11 mouse cellular contexts compared by ENCODE assay signal in the genomic region with DNA sequence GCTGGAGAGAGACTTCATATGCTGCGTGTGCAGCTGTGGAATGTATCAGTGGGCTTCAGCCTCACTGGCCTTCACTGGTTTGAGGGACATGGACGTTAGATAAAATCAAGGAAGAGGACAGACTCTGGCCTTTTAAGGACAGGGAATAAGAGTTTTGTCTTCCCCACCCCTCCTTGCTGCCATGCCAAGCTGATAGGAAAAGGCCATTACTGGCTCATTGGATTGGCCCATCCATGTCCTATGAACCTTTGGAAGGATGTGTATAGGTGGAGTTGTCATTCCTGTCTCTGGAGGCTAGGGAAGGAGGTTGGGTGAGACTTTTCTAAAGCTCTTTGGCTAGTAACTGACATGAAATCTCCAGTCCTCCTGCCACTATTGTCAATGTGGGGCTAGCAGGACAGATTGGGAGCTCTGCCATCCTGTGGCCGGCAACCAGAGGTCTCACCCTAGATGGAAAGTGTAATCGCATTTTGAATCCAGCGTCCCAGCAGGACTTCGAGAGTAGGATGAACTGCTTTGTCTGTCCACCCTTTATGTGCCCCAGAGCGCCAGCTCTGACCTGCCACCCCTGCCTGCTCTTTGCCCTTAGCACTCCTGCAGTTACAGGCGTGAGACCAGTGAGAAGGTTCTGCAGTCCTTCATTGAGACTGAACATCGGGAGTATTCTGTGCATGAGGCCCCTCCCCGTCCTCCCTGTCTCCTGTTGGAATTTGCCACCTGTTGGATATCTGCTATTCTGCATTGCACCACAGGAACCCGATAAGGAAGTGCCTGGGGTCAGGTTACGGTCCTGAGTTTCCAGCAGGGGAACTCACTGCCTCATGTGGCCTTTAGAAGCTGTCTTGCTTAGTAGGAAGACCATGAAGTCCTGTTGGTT.
DNase-seq lines count a peak whose midpoint lies in the region; ATAC-seq lines count a peak whose summit lies in the region.
"Had no signal": no experiment of that assay in that cellular context is flagged by ENCODE, and none has a peak within 500 bp of the region (broad histone marks: within the 10 kb centered on the region; RNA-seq: fewer than 3 reads in every experiment).

No protein-coding gene starts in this region.

- no peak; the same call in 1 of the 2 replicates for ATAC-seq in heart, embryonic 11.5 days (replicated peaks; ENCODE audit: insufficient number of reproducible peaks, low FRiP score, low TSS enrichment)
- ATAC-seq in intestine, embryonic 15.5 days = peak; percentile 84
- ATAC-seq in megakaryocyte progenitor cell, adult 5-6 weeks (replicated peaks; ENCODE audit: poor library complexity) = peak; percentile 76
- ATAC-seq in forebrain, embryonic 16.5 days = no peak
- no peak; the same call in 1 of the 2 replicates for ATAC-seq in megakaryocyte, adult 5-6 weeks (ENCODE audit: poor library complexity, severe bottlenecking)

- peak; percentile 87 for DNase-seq in heart, embryonic 10.5 days (ENCODE audit: low spot score)
- DNase-seq in R1 (ENCODE audit: low read depth, low spot score) = peak; percentile 83
- no peak for DNase-seq in adrenal gland, adult 18-20 months (ENCODE audit: low spot score in 2 of 2)
- DNase-seq: cerebellum, postnatal 25 days had no signal

- H3K4me3 ChIP-seq in heart, embryonic 10.5 days = no peak overlapping the region
- no peak overlapping the region for H3K4me3 ChIP-seq in heart, embryonic 11.5 days (ENCODE audit: low read depth, low read length)
- no peak overlapping the region for H3K4me3 ChIP-seq in intestine, embryonic 15.5 days (replicated peaks)
- no peak overlapping the region for H3K4me3 ChIP-seq in forebrain, embryonic 16.5 days (replicated peaks; ENCODE audit: low read length)
- H3K4me3 ChIP-seq: forebrain, embryonic 12.5 days; hindbrain, embryonic 12.5 days had no signal

- H3K27ac ChIP-seq in heart, embryonic 10.5 days = peak overlapping the region; percentile 67
- no peak overlapping the region for H3K27ac ChIP-seq in heart, embryonic 11.5 days (ENCODE audit: low read depth, low read length)
- H3K27ac ChIP-seq in intestine, embryonic 15.5 days = peak overlapping the region; percentile 51; the same call in 1 of the 2 replicates
- H3K27ac ChIP-seq in forebrain, embryonic 16.5 days (ENCODE audit: low read length) = no peak overlapping the region
- H3K27ac ChIP-seq: forebrain, embryonic 12.5 days; hindbrain, embryonic 12.5 days had no signal

- H3K4me1 ChIP-seq in heart, embryonic 10.5 days = peaks cover 48% of the 10 kb centered on the region
- H3K4me1 ChIP-seq in heart, embryonic 11.5 days (ENCODE audit: control insufficient read depth, insufficient read depth, low read length) = peaks cover 29% of the 10 kb centered on the region
- H3K4me1 ChIP-seq in intestine, embryonic 15.5 days (replicated peaks) = peaks cover 17% of the 10 kb centered on the region; the same call in 1 of the 2 replicates
- no peaks in the 10 kb centered on the region for H3K4me1 ChIP-seq in forebrain, embryonic 16.5 days (replicated peaks; ENCODE audit: control insufficient read depth, insufficient read depth, low read length)
- H3K4me1 ChIP-seq: forebrain, embryonic 12.5 days; hindbrain, embryonic 12.5 days had no signal

- H3K9me3 ChIP-seq in heart, embryonic 10.5 days = no peaks in the 10 kb centered on the region
- H3K9me3 ChIP-seq in heart, embryonic 11.5 days (replicated peaks; ENCODE audit: control insufficient read depth, low read length) = no peaks in the 10 kb centered on the region
- no peaks in the 10 kb centered on the region for H3K9me3 ChIP-seq in intestine, embryonic 15.5 days
- H3K9me3 ChIP-seq in forebrain, embryonic 16.5 days (ENCODE audit: control insufficient read depth, low read length) = no peaks in the 10 kb centered on the region
- H3K9me3 ChIP-seq: forebrain, embryonic 12.5 days; hindbrain, embryonic 12.5 days had no signal

- H3K36me3 ChIP-seq in heart, embryonic 10.5 days = peaks cover 57% of the 10 kb centered on the region
- 0 out of 2 replicates have a peak, but pooled peaks cover 9% of the 10 kb centered on the region for H3K36me3 ChIP-seq in heart, embryonic 11.5 days (ENCODE audit: control insufficient read depth, insufficient read depth, low read length)
- H3K36me3 ChIP-seq in intestine, embryonic 15.5 days = peaks cover 23% of the 10 kb centered on the region
- H3K36me3 ChIP-seq in forebrain, embryonic 16.5 days (ENCODE audit: control insufficient read depth, insufficient read depth) = no peaks in the 10 kb centered on the region
- H3K36me3 ChIP-seq: forebrain, embryonic 12.5 days had no signal

- no peak overlapping the region for H3K9ac ChIP-seq in heart, embryonic 11.5 days (ENCODE audit: low read depth, low read length)
- no peak overlapping the region for H3K9ac ChIP-seq in intestine, embryonic 15.5 days
- no peak overlapping the region for H3K9ac ChIP-seq in forebrain, embryonic 16.5 days (replicated peaks; ENCODE audit: low read depth, low read length)
- H3K9ac ChIP-seq: forebrain, embryonic 12.5 days; hindbrain, embryonic 12.5 days had no signal

- 33% methylated on average over 12 of the region's 12 CpGs for WGBS in heart, embryonic 10.5 days
- 30% methylated on average over 12 of the region's 12 CpGs for WGBS in heart, embryonic 11.5 days (ENCODE audit: insufficient replicate concordance)
- 48% methylated on average over 12 of the region's 12 CpGs for WGBS in intestine, embryonic 15.5 days
- 62% methylated on average over 12 of the region's 12 CpGs for WGBS in forebrain, embryonic 16.5 days

- H3K4me2 ChIP-seq in heart, embryonic 11.5 days = no peak overlapping the region
- no peak overlapping the region for H3K4me2 ChIP-seq in intestine, embryonic 15.5 days (replicated peaks)
- no peak overlapping the region for H3K4me2 ChIP-seq in forebrain, embryonic 16.5 days (ENCODE audit: low read length)
- H3K4me2 ChIP-seq: forebrain, embryonic 12.5 days; hindbrain, embryonic 12.5 days had no signal

- H3K27me3 ChIP-seq in heart, embryonic 10.5 days (ENCODE audit: insufficient read depth, poor library complexity, severe bottlenecking) = no peaks in the 10 kb centered on the region
- no peaks in the 10 kb centered on the region for H3K27me3 ChIP-seq in heart, embryonic 11.5 days (ENCODE audit: control insufficient read depth, insufficient read depth, low read length)
- no peaks in the 10 kb centered on the region for H3K27me3 ChIP-seq in intestine, embryonic 15.5 days (replicated peaks)
- no peaks in the 10 kb centered on the region for H3K27me3 ChIP-seq in forebrain, embryonic 16.5 days (replicated peaks; ENCODE audit: control insufficient read depth, insufficient read depth, low read length)
- H3K27me3 ChIP-seq: forebrain, embryonic 12.5 days; hindbrain, embryonic 12.5 days had no signal

Comparison
In these comparisons a context has a peak if more than half of its experiments do, and no peak if none do; other contexts are left out.
1. H3K27ac ChIP-seq: peak in heart, embryonic 10.5 days (single experiment) and intestine, embryonic 15.5 days (single experiment); none in heart, embryonic 11.5 days (single experiment) and forebrain, embryonic 16.5 days (single experiment).
2. DNase-seq: peak in heart, embryonic 10.5 days (single experiment) and R1 (single experiment); none in adrenal gland, adult 18-20 months (0 of 2).
3. ATAC-seq: peak in intestine, embryonic 15.5 days (single experiment) and megakaryocyte progenitor cell, adult 5-6 weeks (single experiment); none in heart, embryonic 11.5 days (single experiment), forebrain, embryonic 16.5 days (single experiment) and megakaryocyte, adult 5-6 weeks (single experiment).